Mouse (Mus musculus) heart, postnatal 25 days (tissue): ENCODE measurements around the gene Ddah2. TPM values are rescaled to one million over a fixed set of nuclear protein-coding genes. Genes with fewer than 3 reads are reported as not detected.

Source experiments
- DNase-seq: peaks from one replicate; pipeline ENCODE4 v3.0.0; 2022; ENCODE audit warnings: low spot score
- intact Hi-C: fragments of 180-260 bp; cut with DNase I; formaldehyde crosslinking; loops from one replicate; pipeline ENCODE4 v1.15.1; 2025
- total RNA-seq, 2 experiments: library from RNA; stranded (reverse); gene quantifications; 2 replicates each; pipeline ENCODE4 v1.2.3; 2021

Ddah2 gene
- total RNA-seq, 2 experiments from 2014 or later: 27.7 to 31.3 TPM

DNA sequence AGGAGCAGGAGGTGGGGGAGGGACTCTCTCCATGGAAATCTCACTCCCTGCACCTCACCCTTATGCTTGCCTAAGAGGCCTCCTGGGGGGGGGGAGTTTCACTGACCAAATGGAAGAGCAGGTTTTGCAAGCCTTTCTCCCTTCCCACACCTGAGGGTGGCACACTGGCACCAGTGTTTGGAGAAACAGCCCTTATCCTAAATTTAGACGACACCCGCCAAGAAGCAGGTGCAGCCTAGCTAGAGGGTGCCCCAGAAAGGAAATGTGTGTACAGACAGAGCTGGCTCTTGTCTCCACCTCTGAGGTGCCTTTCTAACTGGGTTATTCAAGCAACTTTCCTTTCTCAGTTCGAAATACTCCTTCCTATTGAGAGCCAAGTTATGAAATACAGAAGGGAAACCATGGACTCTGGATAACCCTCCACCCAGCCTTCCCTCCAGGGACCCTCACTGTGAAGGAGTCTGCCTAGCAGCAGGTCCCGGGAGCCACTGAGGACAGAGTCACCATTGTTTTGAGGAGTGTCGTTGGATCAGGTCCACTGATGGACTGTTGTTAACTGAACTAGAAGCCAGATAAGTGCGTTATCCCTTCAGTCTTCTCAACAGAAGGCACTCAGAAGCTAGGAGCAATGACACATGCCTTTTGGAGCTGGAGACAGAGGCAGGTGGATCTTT lies 11.9 kb downstream of the Ddah2 start:
- intact Hi-C loops: no loop called here
- DNase-seq: no peak

DNA sequence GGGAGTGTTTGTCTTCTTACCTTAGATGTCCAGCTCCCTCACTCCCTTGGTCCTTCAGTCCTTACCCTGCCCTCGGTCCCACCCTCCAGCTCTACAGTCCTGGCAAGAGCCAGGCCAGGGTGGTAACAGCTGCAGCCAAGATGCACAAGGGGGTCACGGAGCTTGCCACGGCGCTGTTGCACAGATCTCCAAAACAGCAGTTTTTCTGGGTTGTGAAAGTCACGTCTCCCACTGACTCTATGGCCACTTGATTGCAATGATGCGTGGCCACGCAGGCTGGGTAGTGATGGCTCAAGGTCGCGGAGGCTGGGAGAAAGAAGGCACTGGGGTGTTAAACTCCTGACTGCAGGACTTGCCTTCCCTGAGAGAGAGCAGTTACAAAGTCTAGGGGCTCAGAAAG lies 12.6 kb downstream of the Ddah2 start:
- intact Hi-C loops: no loop called here
- no peak for DNase-seq

DNA sequence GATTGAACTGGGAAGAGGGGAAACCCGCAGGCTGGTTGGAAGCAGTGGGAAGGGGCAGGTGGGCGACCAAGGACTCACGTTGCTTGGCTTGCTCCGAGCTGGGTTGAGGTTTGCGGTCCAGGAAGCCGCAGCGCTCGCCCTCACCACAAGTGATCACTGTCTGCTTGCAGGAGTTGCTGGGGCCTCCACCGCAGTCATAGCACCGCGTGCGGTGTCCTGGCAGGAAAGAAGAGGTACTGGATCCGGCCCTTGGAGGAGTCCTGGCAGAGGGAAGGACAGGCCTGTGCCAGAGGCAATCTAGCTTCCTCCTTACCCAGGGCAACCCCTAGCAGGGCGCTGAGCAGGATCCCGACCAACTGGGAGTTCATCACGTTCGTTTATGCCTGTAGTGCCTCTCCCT lies 15.3 kb downstream of the Ddah2 start:
- intact Hi-C loops: no loop called here
- no peak for DNase-seq

DNA sequence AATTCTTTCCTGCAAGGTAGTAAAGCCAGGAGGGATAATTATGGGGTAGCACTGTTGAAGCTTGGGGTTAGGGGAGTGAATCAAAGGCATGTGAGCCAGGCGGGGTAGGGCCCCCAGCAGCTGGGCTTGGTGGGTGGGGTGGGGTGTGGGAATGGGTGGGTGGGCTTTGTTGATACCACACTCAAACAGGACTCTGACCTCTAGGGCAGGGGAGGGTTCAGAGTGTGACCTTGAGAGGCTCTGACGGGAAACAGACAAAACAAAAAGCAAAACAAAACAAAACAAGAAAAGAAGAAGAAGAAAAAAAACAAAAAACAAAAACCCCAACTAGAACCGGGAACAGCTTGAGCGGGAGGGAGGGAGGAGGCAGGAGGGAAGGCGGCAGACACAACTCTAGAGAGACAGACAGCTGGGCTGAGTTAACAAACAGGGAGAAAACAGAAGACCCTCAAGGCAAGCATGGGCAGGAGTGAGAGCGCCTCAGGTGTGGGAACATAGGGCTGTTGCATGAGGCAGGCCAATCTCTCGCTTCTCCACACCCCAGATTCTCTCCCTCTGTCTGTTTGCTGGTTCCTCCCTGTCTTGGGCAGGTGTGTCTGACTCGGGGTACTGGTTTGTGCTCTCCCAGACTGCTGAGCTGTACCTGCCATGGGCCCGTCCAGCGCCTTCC lies 17.8 kb downstream of the Ddah2 start, which contains the start of gene Ly6g6e:
Gene Ly6g6e, plus strand, starts transcription at position 396 of the 670 bp plus-strand sequence.
- intact Hi-C loops: loop anchor here (5.0 kb wide), 1 partner anchor 54 kb away; no protein-coding TSS in a partner anchor
- DNase-seq: no peak

DNA sequence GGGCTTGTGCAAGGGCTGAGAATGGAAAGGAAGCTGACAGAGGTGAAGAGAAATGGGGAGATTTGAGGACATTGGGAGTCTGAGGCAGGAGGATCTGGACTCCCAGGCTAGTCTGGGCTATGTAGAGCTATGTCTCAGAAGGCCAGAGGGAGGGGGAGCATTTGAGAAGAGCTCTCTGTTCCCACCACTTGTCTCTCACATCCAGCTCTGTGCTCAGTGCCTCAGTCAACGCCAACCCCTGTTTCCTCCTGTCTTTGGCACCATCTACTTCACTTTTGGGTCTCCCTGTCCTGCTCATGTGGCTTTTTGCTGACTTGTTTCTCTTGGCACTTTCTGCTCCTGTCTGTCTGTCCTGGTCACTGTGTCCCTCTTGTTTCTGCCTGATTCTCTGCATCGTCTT lies 18.4 kb downstream of the Ddah2 start:
- intact Hi-C loops: loop anchor here (5.0 kb wide), 1 partner anchor 55 kb away; no protein-coding TSS in a partner anchor
- DNase-seq: no peak

DNA sequence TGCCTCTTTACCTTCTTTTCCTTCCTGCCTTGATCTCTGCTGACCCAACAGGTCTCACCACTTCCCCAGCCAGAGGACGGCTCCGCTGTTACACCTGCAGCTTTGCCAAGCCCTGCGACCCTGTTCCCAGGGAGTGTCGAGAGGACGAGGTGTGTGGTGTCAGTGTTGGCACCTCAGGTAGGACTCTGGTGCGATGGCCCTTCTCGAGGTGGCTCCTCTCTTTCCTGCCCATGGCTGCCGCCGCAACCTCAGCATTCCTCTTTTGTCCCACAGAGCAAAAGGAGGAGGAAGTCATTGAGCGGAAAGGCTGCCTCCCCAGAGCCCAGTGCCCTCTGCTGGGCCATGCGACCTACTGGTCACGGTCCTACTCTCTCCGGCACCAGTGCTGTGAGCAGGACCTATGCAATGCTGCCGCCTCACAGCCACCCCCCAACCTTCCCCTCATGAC lies 19.0 kb downstream of the Ddah2 start, which contains the start of gene Ly6g6d:
Gene Ly6g6d, minus strand, starts transcription at position 280 of the 448 bp plus-strand sequence.
- no peak for DNase-seq
- intact Hi-C loops: loop anchor here (5.0 kb wide), 1 partner anchor 56 kb away; no protein-coding TSS in a partner anchor

DNA sequence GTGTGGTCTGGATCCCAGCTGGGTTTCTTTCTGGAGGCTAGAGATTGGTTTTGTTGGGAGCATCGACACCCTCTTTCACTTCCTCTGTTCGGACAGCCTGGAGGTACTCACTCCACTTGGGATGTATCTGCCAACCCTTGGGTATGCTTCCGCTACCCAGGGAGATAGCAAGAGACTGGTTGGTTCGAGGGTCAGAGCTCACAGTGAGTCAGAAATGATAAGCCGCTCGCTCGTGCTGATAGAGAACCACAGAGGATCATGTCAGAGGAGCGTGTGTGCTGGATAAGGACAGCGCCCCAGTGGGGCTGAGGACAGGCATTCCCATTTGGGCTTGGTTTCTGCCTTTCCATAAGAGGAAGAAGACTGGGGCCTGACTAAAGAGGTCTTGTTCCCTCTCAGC lies 20.9 kb downstream of the Ddah2 start:
- DNase-seq: no peak
- intact Hi-C loops: loop anchor here (5.0 kb wide), 1 partner anchor 57 kb away; no protein-coding TSS in a partner anchor

DNA sequence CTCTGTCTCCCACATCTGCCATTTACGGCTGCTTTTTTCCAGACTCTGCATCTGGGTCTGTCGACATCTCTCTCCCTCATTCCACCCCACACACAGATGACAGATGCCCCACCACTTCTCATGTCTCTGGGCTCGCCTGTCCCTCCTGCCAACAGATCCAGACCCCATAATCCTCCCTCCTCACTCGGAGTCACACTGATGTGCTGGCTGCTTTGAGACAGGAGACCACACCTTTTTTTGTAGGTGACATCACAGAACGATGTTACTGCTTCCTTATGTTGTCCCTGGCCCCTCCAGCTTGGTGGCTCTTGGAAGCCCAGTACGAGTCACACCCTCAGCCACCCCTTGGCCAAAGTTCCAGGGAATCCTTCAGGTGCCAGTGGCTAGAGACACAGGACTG lies 21.4 kb downstream of the Ddah2 start:
- no peak for DNase-seq
- intact Hi-C loops: no loop called here

DNA sequence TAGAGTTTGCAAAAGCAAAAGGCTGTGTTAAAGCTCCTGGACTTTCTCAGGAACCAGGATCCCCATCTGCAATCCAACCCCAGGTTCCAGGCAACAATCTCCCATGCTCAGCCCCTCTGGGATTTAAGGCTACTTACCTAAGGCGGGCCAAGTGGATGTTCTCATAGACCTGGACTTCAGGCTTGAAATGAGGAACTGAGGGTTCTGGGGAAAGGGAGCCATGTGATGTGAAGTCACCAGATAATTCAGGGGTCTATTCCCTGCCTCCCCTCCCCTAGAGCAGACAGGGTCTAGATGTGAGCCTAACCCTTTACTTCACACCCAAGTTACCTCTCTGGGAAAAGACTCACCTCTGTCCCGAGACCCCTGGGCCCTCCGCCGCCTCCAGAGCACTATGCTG lies 21.9 kb downstream of the Ddah2 start:
- intact Hi-C loops: no loop called here
- DNase-seq: no peak

DNA sequence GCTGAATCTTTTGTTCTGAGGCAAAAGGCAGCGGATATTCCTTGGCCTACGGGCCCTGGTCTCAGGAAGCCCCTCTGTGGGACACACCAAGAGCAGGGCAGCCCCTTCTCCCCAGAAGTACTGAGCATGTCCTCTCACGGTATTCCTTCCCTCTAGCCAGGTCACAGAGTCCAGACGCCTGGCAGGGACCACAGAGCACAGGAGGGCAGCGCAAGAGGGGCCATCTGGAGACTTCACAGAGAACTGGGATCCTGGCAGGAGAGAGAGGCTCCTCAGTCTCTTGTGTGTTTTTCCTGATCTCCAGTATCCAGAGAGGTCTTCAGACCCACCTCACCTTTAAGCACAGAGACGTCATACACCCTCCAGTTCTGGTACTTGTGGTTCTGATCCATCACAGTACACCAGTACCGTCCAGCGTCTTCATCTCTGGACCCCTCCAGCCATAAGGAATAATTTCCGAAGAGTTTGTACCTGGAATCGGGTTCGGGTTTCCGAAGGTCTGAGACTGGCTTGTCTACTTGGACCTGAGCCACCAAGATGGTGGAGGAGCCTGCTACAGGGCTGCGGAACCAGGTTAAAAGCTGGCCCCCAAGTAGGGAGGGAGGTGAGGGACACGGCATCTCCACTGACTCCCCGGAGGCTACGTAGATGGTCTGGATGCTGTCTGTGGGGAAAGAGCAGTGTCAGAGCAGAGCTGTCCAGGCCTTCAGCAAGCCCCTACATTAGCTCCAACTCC lies 24.2 kb downstream of the Ddah2 start:
- intact Hi-C loops: no loop called here
- DNase-seq: no peak

DNA sequence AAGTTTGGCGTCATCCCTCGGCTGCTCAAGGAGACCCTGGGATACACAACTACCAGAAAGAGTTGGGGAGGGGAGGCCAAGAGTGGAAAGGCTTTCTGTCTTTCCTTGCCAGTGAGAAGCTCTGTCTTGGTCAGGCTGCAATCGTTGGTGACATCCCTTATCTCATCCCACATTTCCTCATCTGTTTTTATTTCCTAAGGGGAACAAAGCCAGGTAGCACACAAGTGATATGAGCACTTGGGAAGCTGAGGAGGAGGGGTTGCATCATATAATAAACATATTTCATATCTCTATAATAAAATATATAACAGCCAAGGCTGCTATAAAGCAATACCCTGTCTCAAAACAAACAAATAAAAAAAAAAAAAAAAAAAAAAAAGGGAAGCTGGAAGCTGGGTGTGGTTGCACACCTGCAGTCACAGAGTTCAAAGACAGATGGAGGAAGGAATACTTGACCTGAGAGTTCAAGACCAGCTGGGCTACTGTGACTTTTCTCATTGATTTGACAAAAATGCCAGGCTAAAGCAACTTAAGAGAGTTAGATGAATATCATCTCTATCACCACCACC lies 25.2 kb downstream of the Ddah2 start:
- intact Hi-C loops: no loop called here
- DNase-seq: no peak

DNA sequence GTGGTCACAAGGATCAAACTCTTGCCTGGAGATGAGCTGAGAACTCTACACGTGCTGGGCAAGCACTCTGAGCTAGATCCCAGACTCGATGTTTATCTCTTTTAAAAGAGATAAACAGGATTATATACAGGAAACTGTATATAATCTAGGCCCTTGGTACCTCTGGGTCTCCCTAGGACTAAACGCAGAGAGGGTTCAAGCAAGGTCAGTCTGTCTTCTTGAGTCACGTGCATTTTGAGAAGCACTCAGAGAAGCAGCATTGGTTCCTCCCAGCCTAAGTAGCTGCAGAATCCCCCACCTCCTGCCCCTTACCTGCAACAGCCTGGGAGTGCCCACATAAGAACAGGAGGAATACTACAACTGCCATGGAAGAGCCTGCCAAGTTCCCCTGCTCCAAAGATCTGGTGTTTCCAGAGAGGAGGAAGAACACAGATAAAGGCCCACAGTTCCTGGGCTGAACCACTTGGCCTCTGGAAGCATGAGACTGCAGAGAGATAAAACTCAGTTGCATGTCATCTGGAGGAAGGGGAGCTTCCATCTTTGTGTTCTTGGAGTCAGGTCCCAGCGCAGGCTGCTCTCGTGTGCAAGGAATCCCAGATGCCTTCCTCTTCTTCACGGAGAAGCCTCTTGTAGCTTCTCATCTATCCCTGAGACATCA lies 26.5 kb downstream of the Ddah2 start, which contains the start of gene Ly6g6f:
Gene Ly6g6f, minus strand, starts transcription at position 403 of the 658 bp plus-strand sequence.
- intact Hi-C loops: no loop called here
- DNase-seq: no peak

DNA sequence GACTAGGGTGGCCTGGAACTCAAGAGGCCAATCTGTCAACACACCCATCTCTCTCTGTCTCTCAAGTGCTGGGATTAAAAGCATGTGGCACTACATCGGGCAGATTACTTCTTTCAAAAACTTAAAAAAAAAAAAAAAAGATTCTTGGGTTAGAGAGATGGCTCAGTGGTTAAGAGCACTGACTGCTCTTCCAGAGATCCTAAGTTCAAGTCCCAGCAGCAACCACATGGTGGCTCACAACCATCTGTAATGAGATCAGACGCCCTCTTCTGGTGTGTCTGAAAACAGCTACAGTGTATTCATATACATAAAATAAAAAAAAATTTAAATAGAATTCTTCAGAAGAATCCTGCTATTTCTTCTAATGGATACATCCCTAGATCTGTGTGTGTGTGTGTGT lies 29.3 kb downstream of the Ddah2 start:
- no peak for DNase-seq
- intact Hi-C loops: no loop called here

DNA sequence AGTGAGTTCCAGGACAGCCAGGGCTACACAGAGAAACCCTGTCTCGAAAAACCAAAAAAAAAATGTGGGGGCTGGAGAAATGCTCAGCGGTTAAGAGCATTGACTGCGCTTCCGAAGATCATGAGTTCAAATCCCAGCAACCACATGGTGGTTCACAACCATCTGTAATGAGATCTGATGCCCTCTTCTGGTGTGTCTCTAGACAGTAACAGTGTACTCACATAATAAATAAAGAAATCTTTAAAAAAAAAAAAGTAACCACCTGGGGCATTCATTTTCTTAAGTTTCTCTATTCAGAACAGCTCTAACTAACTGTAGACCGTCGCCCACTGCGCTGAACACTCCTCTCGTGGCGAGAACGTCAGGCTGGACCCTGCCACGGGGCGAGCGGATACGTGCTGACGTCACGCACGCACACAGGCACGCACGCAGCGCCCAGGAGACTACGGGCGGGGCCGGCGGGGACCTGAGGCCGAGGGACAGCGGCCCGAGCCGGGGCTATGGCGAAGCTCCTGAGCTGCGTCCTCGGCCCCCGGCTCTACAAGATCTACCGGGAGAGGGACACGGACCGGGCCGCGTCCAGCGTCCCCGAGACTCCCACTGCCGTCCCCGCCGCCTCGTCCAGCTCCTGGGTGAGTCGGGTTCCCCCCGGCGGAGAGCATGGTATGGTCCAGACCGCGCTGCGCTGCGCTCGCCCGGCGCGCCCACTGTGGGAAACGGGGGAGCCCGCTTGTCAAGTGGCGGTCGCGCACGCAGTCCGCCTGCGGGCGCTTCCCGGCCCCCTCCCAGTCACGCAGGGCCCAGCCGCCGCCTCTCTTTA lies 30.2 kb downstream of the Ddah2 start, which contains the start of gene Abhd16a:
Gene Abhd16a, plus strand, starts transcription at position 439 of the 820 bp plus-strand sequence.
- intact Hi-C loops: no loop called here
- DNase-seq: peak; percentile 91

DNA sequence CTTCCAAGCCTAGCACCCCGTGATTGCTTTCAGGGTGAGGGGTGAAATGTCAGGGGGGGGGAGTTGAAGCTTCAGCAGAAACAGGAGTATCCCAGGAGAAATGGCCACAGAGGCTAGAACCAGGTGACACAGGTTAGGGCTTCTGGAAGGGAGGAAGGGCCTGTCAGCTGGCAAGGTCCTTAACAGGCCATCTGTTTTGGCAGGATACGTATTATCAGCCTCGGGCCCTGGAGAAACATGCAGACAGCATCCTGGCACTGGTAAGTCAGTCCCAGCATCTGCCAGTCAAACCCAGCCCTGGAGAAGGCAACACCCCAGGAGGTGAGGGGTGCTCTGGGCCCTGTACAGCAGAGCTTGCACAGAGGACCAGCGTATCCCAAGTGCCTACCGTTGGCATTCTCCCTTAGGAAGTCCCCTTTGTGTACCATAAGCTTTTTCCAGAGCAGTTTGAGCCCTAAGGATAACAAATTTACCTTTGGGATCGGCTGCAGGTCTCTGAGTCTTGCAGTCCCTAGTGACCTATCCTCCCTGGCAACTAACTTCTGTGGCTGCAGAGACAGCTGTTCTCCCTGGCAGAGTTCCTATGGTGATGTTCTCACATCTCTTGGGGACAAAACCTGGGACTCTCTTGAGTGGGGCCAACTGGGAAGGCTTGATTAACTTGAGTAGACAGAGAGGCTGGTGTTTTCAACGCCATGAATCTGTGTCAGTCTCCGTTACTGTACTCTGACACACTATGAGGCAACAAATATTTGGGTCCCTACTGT lies 31.5 kb downstream of the Ddah2 start:
- intact Hi-C loops: no loop called here
- DNase-seq: no peak

DNA sequence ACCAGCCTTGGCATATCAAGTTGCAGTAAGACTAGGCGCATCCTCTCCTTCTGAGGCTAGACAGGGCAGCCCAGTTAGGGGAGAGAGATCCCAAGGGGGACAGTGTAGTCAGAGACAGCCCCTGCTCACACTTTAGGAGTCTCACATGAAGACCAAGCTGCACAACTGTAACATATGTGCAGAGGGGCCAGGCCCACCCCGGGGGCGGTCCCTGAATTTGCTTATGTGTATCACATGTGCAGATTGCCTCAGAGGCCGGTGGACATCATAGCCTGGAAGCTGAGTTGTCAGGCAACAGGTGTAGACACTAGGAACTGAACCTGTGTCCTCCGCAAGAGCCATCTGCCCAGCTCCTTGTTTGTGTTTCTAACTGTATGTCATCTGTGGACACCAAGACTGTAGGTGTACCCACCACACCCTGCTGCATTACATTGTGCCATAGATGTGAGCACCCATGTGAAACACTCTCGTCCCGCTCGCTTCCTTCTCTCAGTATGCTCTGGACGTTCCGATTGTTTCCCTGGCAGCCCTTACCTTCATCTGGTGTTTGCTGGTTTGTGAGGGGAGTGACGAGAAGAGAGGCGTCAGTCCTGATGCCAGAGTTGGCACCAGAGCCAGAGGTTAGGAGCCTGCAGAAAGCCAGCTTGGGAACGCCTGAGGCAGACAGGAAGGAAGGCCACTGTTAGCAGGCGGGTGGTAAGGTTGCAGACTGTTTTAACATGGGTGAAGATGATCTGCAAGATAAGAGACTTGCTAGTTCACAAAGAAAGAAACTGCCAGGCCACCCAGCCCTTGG lies 33.8 kb downstream of the Ddah2 start:
- no peak for DNase-seq
- intact Hi-C loops: no loop called here
